Mouse (Mus musculus) A20 (cell line): Measurements from ENCODE around the gene Mgll.

ENCODE experiments used
- DNase-seq: peaks from one replicate; pipeline ENCODE4 v3.0.0-alpha.2; 2011; ENCODE audit warnings: low read depth, low spot score

Mgll gene

GRCm38 (mm10) chr6:88794561-88794971 is 70.4 kb downstream of the Mgll start:
- no peak for DNase-seq

GRCm38 (mm10) chr6:88800191-88800590 is 76.0 kb downstream of the Mgll start:
- DNase-seq = no peak

GRCm38 (mm10) chr6:88800735-88801134 is 76.5 kb downstream of the Mgll start:
- no peak for DNase-seq

- DNase-seq = no peak
Measured at GRCm38 (mm10) chr6:88803051-88803450, 78.8 kb downstream of the Mgll start.

- no peak for DNase-seq
Measured at GRCm38 (mm10) chr6:88803957-88804695, 79.9 kb downstream of the Mgll start.

GRCm38 (mm10) chr6:88804966-88805577 is 80.9 kb downstream of the Mgll start:
- no peak for DNase-seq

GRCm38 (mm10) chr6:88809091-88810037 is 85.2 kb downstream of the Mgll start:
- no peak for DNase-seq

- no peak for DNase-seq
Measured at GRCm38 (mm10) chr6:88810291-88810690, 86.1 kb downstream of the Mgll start.

- DNase-seq = peak; percentile 36
Measured at GRCm38 (mm10) chr6:88811396-88811795, 87.2 kb downstream of the Mgll start.

- peak; percentile 15 for DNase-seq
Measured at GRCm38 (mm10) chr6:88811880-88812400, 87.7 kb downstream of the Mgll start.

- peak; percentile 68 for DNase-seq
Measured at GRCm38 (mm10) chr6:88812886-88813285, 88.7 kb downstream of the Mgll start.

GRCm38 (mm10) chr6:88813832-88814231 is 89.6 kb downstream of the Mgll start:
- no peak for DNase-seq

GRCm38 (mm10) chr6:88815036-88815435 is 90.8 kb downstream of the Mgll start:
- no peak for DNase-seq

- DNase-seq = no peak
Measured at GRCm38 (mm10) chr6:88815489-88815888, 91.3 kb downstream of the Mgll start.

- no peak for DNase-seq
Measured at GRCm38 (mm10) chr6:88816913-88817312, 92.7 kb downstream of the Mgll start.

- DNase-seq = no peak
Measured at GRCm38 (mm10) chr6:88820853-88821252, 96.6 kb downstream of the Mgll start.

GRCm38 (mm10) chr6:88821294-88821693 is 97.1 kb downstream of the Mgll start:
- no peak for DNase-seq

GRCm38 (mm10) chr6:88821901-88822300 is 97.7 kb downstream of the Mgll start:
- no peak for DNase-seq

- DNase-seq = no peak
Measured at GRCm38 (mm10) chr6:88824183-88824582, 100.0 kb downstream of the Mgll start.

- no peak for DNase-seq
Measured at GRCm38 (mm10) chr6:88826088-88826487, 101.9 kb downstream of the Mgll start.

- DNase-seq = peak; percentile 77
Measured at GRCm38 (mm10) chr6:88826545-88826944, 102.3 kb downstream of the Mgll start.

GRCm38 (mm10) chr6:88826965-88827364 is 102.8 kb downstream of the Mgll start:
- no peak for DNase-seq
